Mouse (Mus musculus): ENCODE data around the gene Capn13. TPM values are rescaled to one million over a fixed set of nuclear protein-coding genes. Genes with fewer than 3 reads are reported as not detected.

Gene Capn13
- polyA plus RNA-seq (2012; rRNA removed; ENCODE audit: low replicate concordance): 1.6 and 3.1 TPM in 2 replicates

DNA sequence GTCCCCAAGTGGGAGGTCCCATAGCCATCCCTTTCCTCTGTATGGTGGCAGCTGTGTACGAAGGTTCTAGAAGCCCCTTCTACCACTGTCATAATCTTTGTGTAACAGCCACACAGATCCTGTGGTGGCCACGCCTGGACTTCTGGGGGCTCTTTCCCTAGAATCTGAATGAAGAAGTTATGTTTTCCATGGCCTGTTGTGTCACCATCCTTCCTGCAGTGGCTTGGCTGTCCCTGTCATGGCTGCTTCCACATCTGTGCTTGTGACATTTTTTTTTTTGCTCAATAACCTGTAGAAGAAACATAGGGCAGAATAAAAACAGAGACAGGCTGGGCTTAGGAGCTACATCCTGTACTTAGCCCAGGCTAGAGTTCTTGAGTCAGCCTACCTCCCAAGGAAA lies at the start of gene Capn13:
Gene Capn13 (minus strand): TSS at position 5 of the 400 bp plus-strand sequence.

